Mouse (Mus musculus) testis, adult 2 months (tissue): ENCODE data around the gene Tmem88.

Experiments used
- CTCF ChIP-seq: fragments of 200-500 bp; IDR thresholded peaks from 2 replicates; pipeline ENCODE4 v1.5.1; 2012; ENCODE audit warnings: low read depth, mild to moderate bottlenecking, inconsistent platforms, low read length, moderate library complexity; ENCODE audit not compliant: control insufficient read depth, insufficient read depth, insufficient replicate concordance
- POLR2A ChIP-seq: fragments of 200-500 bp; IDR thresholded peaks from 2 replicates; pipeline ENCODE4 v1.6.1; 2012; ENCODE audit warnings: low read depth, mild to moderate bottlenecking, inconsistent platforms, low read length, moderate library complexity; ENCODE audit not compliant: control insufficient read depth

DNA sequence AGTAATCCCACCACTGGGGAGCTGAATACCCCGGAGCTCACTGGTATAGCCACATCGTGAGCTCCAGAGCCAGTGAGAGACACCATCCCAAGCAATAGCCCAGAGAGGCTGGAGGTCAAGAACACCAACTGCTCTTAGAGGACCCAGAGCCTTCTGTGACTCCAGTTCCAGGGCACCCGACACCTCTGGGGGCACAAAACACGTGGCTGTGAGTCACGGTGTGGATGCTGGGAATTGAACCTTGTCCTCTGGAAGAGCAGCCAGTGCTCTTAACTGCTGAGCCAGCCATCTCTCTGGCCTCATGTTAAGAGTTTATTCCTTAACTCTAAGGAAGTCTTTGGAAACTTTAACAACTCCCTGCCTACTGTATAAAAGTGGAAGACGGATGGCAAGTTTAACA is 13.1 kb downstream of the Tmem88 start:
- no peak for TF ChIP-seq POLR2A
- TF ChIP-seq CTCF = no peak
